Mouse (Mus musculus) bone marrow, adult 2 months (tissue): ENCODE measurements around the gene Cadm2.

Source experiments
- CTCF ChIP-seq: fragments of 200-500 bp; IDR thresholded peaks from 2 replicates; pipeline ENCODE4 v1.5.1; 2011; ENCODE audit warnings: low read length, control low read depth; ENCODE audit not compliant: control insufficient read depth, insufficient read depth
- POLR2A ChIP-seq: fragments of 200-500 bp; IDR thresholded peaks from 2 replicates; pipeline ENCODE4 v1.6.1; 2011; ENCODE audit warnings: low read depth, mild to moderate bottlenecking, control low read depth, low read length, borderline replicate concordance; ENCODE audit not compliant: control insufficient read depth

- no peak for TF ChIP-seq CTCF
- TF ChIP-seq POLR2A = no peak
These were observed at the start of gene Cadm2 for GRCm38 (mm10) chr16:67620826-67621505.
